Mouse (Mus musculus) midbrain, embryonic 14.5 days (tissue): ENCODE results near the gene Ttc23. TPM values are rescaled to one million over a fixed set of nuclear protein-coding genes. Genes with fewer than 3 reads are reported as not detected.

Experiments used
- ATAC-seq: fragments of 200-750 bp; cut with Nextera tagmentation; 2 replicates; pipeline ENCODE4 v1.8.0; 2017; ENCODE audit warnings: moderate number of reproducible peaks, moderate library complexity; ENCODE audit not compliant: low FRiP score, low TSS enrichment
- DNase-seq: peaks from one replicate; pipeline ENCODE4 v3.0.0-alpha.2; 2015
- H3K27ac ChIP-seq: fragments of 300-500 bp; sonication (generic); replicated peaks from 2 replicates; pipeline ENCODE4 v1.5.1; 2014; ENCODE audit warnings: mild to moderate bottlenecking, low read depth, low read length, moderate library complexity
- H3K27me3 ChIP-seq: fragments of 300-500 bp; sonication (generic); 2 replicates; pipeline ENCODE4 v1.6.1; 2014; ENCODE audit warnings: low read length, control low read depth, mixed read lengths; ENCODE audit not compliant: control insufficient read depth, insufficient read depth
- H3K36me3 ChIP-seq: fragments of 300-500 bp; sonication (generic); 2 replicates; pipeline ENCODE4 v1.6.1; 2014; ENCODE audit warnings: low read length, control low read depth; ENCODE audit not compliant: control insufficient read depth, insufficient read depth
- H3K4me1 ChIP-seq: fragments of 300-500 bp; sonication (generic); 2 replicates; pipeline ENCODE4 v1.6.1; 2014; ENCODE audit warnings: mild to moderate bottlenecking, antibody characterized with exemption, low read length, control low read depth; ENCODE audit not compliant: control insufficient read depth, insufficient read depth
- H3K4me2 ChIP-seq: fragments of 300-500 bp; sonication (generic); 2 replicates; pipeline ENCODE4 v1.6.1; 2014; ENCODE audit warnings: mild to moderate bottlenecking, low read length, moderate library complexity
- H3K4me3 ChIP-seq: fragments of 300-500 bp; sonication (generic); replicated peaks from 2 replicates; pipeline ENCODE4 v1.5.1; 2014; ENCODE audit warnings: low read depth, low read length
- H3K9ac ChIP-seq: fragments of 300-500 bp; sonication (generic); replicated peaks from 2 replicates; pipeline ENCODE4 v1.6.1; 2014; ENCODE audit warnings: mild to moderate bottlenecking, low read length, moderate library complexity
- H3K9me3 ChIP-seq: fragments of 300-500 bp; sonication (generic); 2 replicates; pipeline ENCODE4 v1.6.1; 2016; ENCODE audit warnings: low read length, control low read depth, mixed read lengths; ENCODE audit not compliant: control insufficient read depth
- WGBS: fragments of 180-500 bp; shearing (Covaris S2); extraction: QIAGEN DNeasy Blood & Tissue Kit; methylation state at CpG from one replicate; pipeline ENCODE4 v1.1.7; 2014; 5-methylcytosine and 5-hydroxymethylcytosine counted together
- polyA plus RNA-seq: library from polyadenylated mRNA; unstranded; fragments of >200 nt; fragmentation: Nextera tagmentation; extraction: Ambion mirVana; gene quantifications from 2 replicates; pipeline ENCODE4 v1.2.1, GENCODE M21; 2014

Gene Ttc23
- polyA plus RNA-seq, 1 experiment from 2014 or later, result 12.8 TPM

DNA sequence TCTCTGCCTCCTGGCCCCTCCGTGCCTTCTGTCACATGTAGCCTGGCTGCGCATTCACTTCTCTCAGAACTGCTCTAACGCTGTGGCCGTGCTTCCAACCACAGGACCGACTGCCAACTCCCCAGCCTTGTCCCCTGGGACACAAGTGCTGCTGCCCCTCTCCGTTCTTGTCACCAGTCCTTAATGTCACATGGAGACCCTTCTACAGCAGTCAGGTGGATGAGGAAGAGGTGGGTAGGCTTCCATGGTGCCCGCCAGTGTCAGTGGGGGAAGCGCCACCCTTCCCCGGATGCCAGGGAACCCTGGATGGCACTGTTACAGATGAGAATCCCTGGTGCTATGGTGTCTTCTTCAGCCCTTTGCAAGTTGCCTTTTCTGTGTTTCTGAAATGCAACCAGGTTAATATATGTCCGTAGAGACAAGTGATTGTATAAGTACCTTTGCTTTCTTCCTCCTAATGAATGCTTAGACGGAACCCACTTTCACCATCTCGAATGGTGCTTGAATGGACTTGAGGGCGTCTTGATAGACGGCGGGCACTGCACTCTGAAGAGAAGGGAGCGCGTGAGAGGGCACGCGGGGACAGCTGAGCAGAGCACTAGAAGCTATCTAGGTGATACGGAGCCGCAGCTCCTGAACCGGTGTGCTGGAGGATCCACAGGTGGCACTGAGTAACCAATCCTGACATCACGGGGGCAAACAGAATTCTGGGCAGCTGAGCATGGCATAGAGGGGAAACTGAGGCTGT, 45.8 kb downstream of the Ttc23 start:
- 92% methylated on average over 23 of the region's 23 CpGs for WGBS
- no peak overlapping the region for H3K4me2 ChIP-seq
- H3K4me3 ChIP-seq, result no peak overlapping the region

DNA sequence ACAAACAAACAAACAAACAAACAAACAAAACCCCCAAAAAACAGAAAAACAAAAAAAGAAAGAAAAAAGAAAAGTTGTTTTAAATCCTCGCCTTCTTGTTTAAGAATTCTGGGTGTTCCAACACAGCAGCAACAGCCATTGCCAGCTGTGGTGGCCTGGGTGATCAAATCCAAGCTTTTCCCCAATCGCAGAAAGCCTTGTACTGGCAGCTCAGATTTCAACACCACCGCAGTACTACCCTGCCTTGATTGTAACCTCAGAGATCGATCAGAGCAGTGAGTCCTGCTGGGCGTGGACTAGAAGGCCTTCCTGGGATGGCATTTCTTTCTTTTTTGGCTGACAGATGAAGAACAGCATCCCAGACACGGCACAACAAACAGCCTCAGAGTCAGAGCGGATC, 48.7 kb downstream of the Ttc23 start:
- ATAC-seq (no peak), DNase-seq (no peak)
- no peak overlapping the region for H3K9ac ChIP-seq
- no peaks in the 10 kb centered on the region for H3K36me3 ChIP-seq
- H3K27me3 ChIP-seq, result no peaks in the 10 kb centered on the region
- 92% methylated on average over 7 of the region's 7 CpGs for WGBS
- no peak overlapping the region for H3K27ac ChIP-seq
- no peak overlapping the region for H3K4me2 ChIP-seq
- no peaks in the 10 kb centered on the region for H3K9me3 ChIP-seq
- no peak overlapping the region for H3K4me3 ChIP-seq
- no peaks in the 10 kb centered on the region for H3K4me1 ChIP-seq

More for the DNA sequence above, 45.8 kb downstream of the Ttc23 start:
- ATAC-seq (no peak), DNase-seq (no peak)
- Histone ChIP-seq H3K27me3 (no peaks in the 10 kb centered on the region), H3K36me3 (no peaks in the 10 kb centered on the region), H3K9me3 (no peaks in the 10 kb centered on the region), H3K9ac (no peak overlapping the region), H3K4me1 (no peaks in the 10 kb centered on the region), H3K27ac (no peak overlapping the region)

DNA sequence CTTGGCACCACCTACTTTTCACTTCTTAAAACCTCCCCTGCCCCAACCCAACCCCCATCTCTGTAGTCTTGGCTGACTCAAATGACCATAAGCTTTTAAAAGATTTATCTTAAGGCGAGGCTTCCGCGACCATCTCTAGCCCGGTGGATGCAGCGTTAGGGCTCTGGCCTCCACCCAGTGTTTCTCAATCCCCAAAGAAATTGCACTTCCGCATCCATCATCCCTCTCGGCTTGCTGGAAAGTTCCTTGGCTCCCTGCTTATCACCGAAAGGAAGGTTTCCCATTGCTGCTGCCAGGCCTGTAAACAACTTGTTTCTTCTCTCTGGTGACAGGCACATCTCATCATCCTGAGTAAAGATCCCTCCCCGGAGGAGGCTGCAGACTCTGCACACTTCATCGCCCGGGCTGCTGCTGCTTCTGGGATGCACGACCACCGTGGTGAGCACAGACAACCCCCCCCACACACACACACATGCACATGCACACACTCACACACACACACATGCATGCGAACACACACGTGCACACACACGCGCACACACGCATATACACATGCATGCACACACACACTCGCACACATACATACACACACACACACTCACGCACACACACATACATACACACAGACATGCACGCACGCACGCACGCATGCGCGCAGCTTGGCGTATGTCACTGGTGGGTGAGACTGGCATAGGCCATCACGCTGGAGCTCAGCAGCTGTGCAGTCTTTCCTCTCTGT, 50.9 kb downstream of the Ttc23 start:
- 92% methylated on average over 28 of the region's 28 CpGs for WGBS
- Histone ChIP-seq H3K9ac (no peak overlapping the region), H3K36me3 (no peaks in the 10 kb centered on the region), H3K9me3 (no peaks in the 10 kb centered on the region), H3K4me1 (no peaks in the 10 kb centered on the region), H3K4me3 (no peak overlapping the region), H3K4me2 (no peak overlapping the region), H3K27ac (no peak overlapping the region), H3K27me3 (no peaks in the 10 kb centered on the region)
- DNase-seq (no peak), ATAC-seq (no peak)

DNA sequence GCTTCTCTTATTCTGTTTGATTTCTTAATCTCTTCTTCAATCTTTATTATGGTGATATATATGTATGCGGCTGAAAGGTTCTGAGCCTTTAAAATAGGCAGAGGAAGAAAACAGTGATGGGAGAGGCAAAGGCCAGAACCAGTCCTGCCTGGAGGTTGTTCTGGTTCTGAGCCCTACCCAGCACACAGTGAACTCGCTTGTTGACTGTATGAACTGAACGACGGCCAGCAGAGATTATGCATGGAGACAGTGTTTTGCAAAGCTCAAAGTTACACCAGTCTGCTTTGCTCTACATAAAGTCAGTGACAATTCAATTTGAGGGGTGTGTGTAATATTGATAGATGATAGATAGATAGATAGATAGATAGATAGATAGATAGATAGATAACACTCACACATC, 52.1 kb downstream of the Ttc23 start:
- H3K36me3 ChIP-seq, result no peaks in the 10 kb centered on the region
- no peak overlapping the region for H3K9ac ChIP-seq
- 94% methylated on average over 4 of the region's 4 CpGs for WGBS
- no peaks in the 10 kb centered on the region for H3K4me1 ChIP-seq
- ATAC-seq, result no peak
- no peak overlapping the region for H3K27ac ChIP-seq
- H3K9me3 ChIP-seq, result no peaks in the 10 kb centered on the region
- no peaks in the 10 kb centered on the region for H3K27me3 ChIP-seq
- DNase-seq, result no peak
- no peak overlapping the region for H3K4me2 ChIP-seq
- H3K4me3 ChIP-seq, result no peak overlapping the region

DNA sequence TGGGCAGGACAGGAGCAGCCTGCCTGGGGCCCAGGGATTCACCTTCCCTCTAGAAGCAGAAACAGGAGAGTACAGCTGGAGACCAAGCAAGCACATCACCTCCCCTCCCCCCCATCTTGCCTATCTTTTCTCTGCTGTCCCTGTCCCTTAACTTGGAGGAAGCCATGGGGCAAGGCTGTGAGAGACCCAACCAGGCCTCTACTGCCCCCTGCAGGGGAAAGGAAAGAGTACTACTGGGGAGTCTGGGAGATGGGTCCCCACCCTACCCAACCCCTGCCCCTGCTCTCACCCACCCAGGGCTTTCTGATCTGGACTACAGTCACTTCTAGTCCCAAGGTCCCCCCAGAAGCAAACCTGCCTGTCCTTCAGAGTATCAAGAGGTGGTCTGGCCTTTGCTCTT, 53.6 kb downstream of the Ttc23 start:
- ATAC-seq (no peak), DNase-seq (peak; percentile 53)
- H3K4me2 ChIP-seq, result no peak overlapping the region
- no peaks in the 10 kb centered on the region for H3K9me3 ChIP-seq
- H3K4me1 ChIP-seq, result no peaks in the 10 kb centered on the region
- no peak overlapping the region for H3K27ac ChIP-seq
- no peak overlapping the region for H3K4me3 ChIP-seq
- H3K36me3 ChIP-seq, result no peaks in the 10 kb centered on the region
- H3K27me3 ChIP-seq, result no peaks in the 10 kb centered on the region
- no peak overlapping the region for H3K9ac ChIP-seq

DNA sequence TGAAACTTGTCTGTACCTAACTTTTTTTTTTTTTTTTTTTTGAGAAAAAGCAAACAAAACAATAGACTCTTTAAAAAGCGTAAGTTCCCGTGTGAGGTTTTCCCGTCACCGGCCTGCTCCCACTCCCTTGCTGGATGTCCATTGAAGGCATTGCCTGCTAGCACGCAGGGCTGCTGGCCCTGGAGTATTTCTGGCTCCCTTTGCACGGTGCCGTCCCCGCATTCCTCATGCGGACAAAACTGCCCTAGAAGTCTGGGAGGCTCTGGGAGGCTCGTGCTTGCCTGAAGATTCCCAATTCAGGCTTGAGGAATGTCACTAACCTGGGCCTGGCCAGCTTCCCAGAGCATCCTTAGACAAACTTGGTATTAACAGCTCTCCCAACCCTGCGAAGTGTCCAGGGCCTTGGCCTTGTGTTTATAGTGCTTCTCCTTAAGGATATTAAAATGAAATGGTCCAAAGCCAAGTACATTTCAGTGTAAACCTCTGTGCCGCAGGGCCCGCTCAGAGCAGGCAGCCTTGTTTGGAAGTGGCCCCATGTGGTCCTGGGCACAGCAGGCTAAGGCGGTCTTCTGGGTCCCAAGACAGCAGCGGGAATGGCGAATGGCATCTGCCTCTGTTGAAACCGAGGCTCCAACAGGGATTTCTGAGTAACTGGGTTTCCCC, 54.2 kb downstream of the Ttc23 start:
- WGBS, result 67% methylated on average over 17 of the region's 17 CpGs
- Histone ChIP-seq H3K9ac (no peak overlapping the region), H3K27ac (no peak overlapping the region)

DNA sequence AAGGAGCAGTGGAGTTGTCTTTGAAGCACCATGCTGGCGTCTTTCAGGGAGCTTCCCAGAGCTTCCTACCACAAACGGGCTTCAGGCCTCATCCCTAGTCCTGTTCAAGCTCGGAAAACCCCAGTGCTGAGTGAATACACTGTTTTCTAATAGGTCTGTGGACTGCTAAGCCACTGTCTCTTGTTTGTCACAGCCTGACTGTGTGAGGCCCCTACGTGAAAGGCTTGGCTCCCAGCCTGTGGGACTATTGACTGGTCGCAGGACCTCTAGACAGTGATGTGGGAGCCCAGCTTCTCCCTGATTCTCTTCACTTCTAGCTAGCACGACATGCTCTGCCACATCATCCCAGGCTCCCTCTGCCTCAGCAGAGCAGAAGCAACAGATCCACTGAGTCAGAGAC, 61.0 kb downstream of the Ttc23 start:
- H3K4me2 ChIP-seq, result no peak overlapping the region
- no peaks in the 10 kb centered on the region for H3K27me3 ChIP-seq
- 70% methylated on average over 6 of the region's 6 CpGs for WGBS
- DNase-seq (no peak), ATAC-seq (no peak)
- H3K4me3 ChIP-seq, result no peak overlapping the region
- H3K9ac ChIP-seq, result no peak overlapping the region
- H3K27ac ChIP-seq, result no peak overlapping the region
- H3K9me3 ChIP-seq, result peaks cover 6% of the 10 kb centered on the region; the same call in 1 of the 2 replicates
- peaks cover 3% of the 10 kb centered on the region; the same call in 1 of the 2 replicates for H3K36me3 ChIP-seq
- no peaks in the 10 kb centered on the region for H3K4me1 ChIP-seq

More for the DNA sequence above, 54.2 kb downstream of the Ttc23 start:
- H3K4me2 ChIP-seq, result no peak overlapping the region
- ATAC-seq, result no peak
- H3K4me1 ChIP-seq, result no peaks in the 10 kb centered on the region
- H3K4me3 ChIP-seq, result no peak overlapping the region
- DNase-seq, result no peak
- no peaks in the 10 kb centered on the region for H3K9me3 ChIP-seq
- no peaks in the 10 kb centered on the region for H3K36me3 ChIP-seq
- H3K27me3 ChIP-seq, result no peaks in the 10 kb centered on the region

DNA sequence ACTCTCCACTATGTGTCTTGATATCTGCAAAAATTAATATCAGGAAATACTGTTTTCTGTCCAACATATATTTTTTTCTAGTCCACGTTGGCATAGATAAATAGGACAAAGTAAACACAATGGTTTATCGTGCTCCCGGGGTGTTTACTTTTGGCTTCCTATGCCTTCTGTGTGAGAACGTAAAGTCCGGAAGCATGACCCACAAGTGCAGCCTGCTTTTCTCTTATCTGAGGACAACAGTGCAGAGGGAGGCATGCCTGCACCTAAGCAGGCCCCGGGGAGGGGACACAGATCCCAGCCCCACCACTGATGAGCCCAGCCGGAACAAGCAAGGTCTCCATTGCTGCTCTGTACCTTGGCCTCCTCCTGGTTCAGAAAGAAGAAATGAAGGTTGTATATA, 63.0 kb downstream of the Ttc23 start:
- 92% methylated on average over 7 of the region's 7 CpGs for WGBS
- no peak overlapping the region for H3K27ac ChIP-seq
- peaks cover 3% of the 10 kb centered on the region; the same call in 1 of the 2 replicates for H3K36me3 ChIP-seq
- DNase-seq, result no peak
- peaks cover 11% of the 10 kb centered on the region for H3K4me1 ChIP-seq
- no peak overlapping the region for H3K9ac ChIP-seq
- no peak overlapping the region for H3K4me3 ChIP-seq
- peaks cover 7% of the 10 kb centered on the region; the same call in 1 of the 2 replicates for H3K9me3 ChIP-seq
- no peaks in the 10 kb centered on the region for H3K27me3 ChIP-seq
- H3K4me2 ChIP-seq, result no peak overlapping the region
- ATAC-seq, result no peak
